Mouse (Mus musculus): ENCODE results near the gene Sh3glb1.

GRCm38 (mm10) chr3:144697154-144697553, 23.0 kb downstream of the Sh3glb1 start:
- TF ChIP-seq POLR2A (IDR thresholded peaks at IDR 0.05; ENCODE audit: borderline replicate concordance, extremely low read depth, insufficient read depth, insufficient read length, poor library complexity, severe bottlenecking) (no peak), CTCF (IDR thresholded peaks at IDR 0.05; ENCODE audit: borderline replicate concordance, extremely low read depth, insufficient read depth, insufficient read length) (no peak)

All from brain, embryonic 14.5 days (tissue).